Mouse (Mus musculus): ENCODE data around the gene Dgke. TPM values are rescaled to one million over a fixed set of nuclear protein-coding genes. Genes with fewer than 3 reads are reported as not detected.

The Dgke gene
- polyA plus RNA-seq, 1 experiment from 2014 or later, result 2.3 TPM

Other genes starting within 250 kb of the Dgke start
- gene Akap1, start 202.3 kb downstream of the Dgke start, polyA plus RNA-seq (2015; fragmentation: Nextera tagmentation; extraction: Ambion mirVana), result 27.5 and 28.7 TPM in 2 replicates
- 168 and 189 TPM in 2 replicates for gene Scpep1, start 111.4 kb downstream of the Dgke start, polyA plus RNA-seq (2015; fragmentation: Nextera tagmentation; extraction: Ambion mirVana)
- not detected in 2 replicates for gene Elobl, start 99.9 kb downstream of the Dgke start, polyA plus RNA-seq (2015; fragmentation: Nextera tagmentation; extraction: Ambion mirVana)
- 9.8 and 10.1 TPM in 2 replicates for gene Coil, start 96.6 kb downstream of the Dgke start, polyA plus RNA-seq (2015; fragmentation: Nextera tagmentation; extraction: Ambion mirVana)
- gene Trim25, start 67.5 kb downstream of the Dgke start, polyA plus RNA-seq (2015; fragmentation: Nextera tagmentation; extraction: Ambion mirVana), result 27.5 and 27.6 TPM in 2 replicates
- gene Gm525, start 7.0 kb upstream of the Dgke start, polyA plus RNA-seq (2015; fragmentation: Nextera tagmentation; extraction: Ambion mirVana), result 1.5 TPM in 2 replicates
- 1.3 and 1.4 TPM in 2 replicates for gene Nog, start 235.5 kb upstream of the Dgke start, polyA plus RNA-seq (2015; fragmentation: Nextera tagmentation; extraction: Ambion mirVana)